Comparison of ENCODE assay signal across 19 mouse cellular contexts in genomic region chr7:30297266-30297665, GRCm38 (mm10). TPM values are rescaled to one million over a fixed set of nuclear protein-coding genes. Genes with fewer than 3 reads are reported as not detected.
DNase-seq lines count a peak whose midpoint lies in the region; ATAC-seq and TF ChIP-seq lines count a peak whose summit lies in the region.
"Had no signal": no experiment of that assay in that cellular context is flagged by ENCODE, and none has a peak within 500 bp of the region (broad histone marks: within the 10 kb centered on the region; RNA-seq: fewer than 3 reads in every experiment).

No protein-coding gene starts in this region.

- TF ChIP-seq CTCF in E14TG2a.4 (conservative IDR thresholded peaks at IDR 0.05; ENCODE audit: low read length): no peak

- peaks cover 7% of the 10 kb centered on the region; the same call in 1 of the 2 replicates for H3K36me3 ChIP-seq in E14TG2a.4 (ENCODE audit: insufficient read depth, low read length)

- 0 out of 2 replicates have a peak overlapping the region, but pooled peaks have one; percentile 23 for H3K4me3 ChIP-seq in E14TG2a.4 (replicated peaks; ENCODE audit: low read length)
- H3K4me3 ChIP-seq: forebrain, embryonic 10.5 days; forebrain, embryonic 13.5 days; gastrocnemius, adult 2 months; hindbrain, embryonic 12.5 days; hindbrain, embryonic 15.5 days had no signal

- no peaks in the 10 kb centered on the region for H3K9me3 ChIP-seq in E14TG2a.4 (ENCODE audit: low read length)
- H3K9me3 ChIP-seq: forebrain, embryonic 10.5 days; forebrain, embryonic 13.5 days; hindbrain, embryonic 12.5 days; hindbrain, embryonic 15.5 days had no signal

- DNase-seq in cerebellum, adult 11-12 months: peak; percentile 69
- peak; percentile 17 to 45 for DNase-seq in cerebellum, postnatal 25 days
- DNase-seq in cerebellum, postnatal 4 days (ENCODE audit: low spot score in 2 of 2): no peak
- DNase-seq in ZHBTc4 (ENCODE audit: low read depth, low spot score): peak; percentile 76
- DNase-seq: adrenal gland, adult 2 months; adrenal gland, postnatal 14 days; gastrocnemius, adult 2 months; gastrocnemius, postnatal 14 days; heart, adult 11 months; kidney, adult 2 months had no signal

- H3K27me3 ChIP-seq in E14TG2a.4 (ENCODE audit: insufficient read depth, low read length): no peaks in the 10 kb centered on the region
- H3K27me3 ChIP-seq: forebrain, embryonic 13.5 days; hindbrain, embryonic 12.5 days; hindbrain, embryonic 15.5 days had no signal

- ATAC-seq in cerebellum, adult (ENCODE audit: insufficient number of reproducible peaks, low FRiP score, low TSS enrichment): no peak
- ATAC-seq in CD4-positive, CD25-positive, alpha-beta regulatory T cell, adult 4 months: no peak
- ATAC-seq: forebrain, embryonic 13.5 days; forebrain, embryonic 16.5 days had no signal

- H3K4me1 ChIP-seq in E14TG2a.4 (replicated peaks; ENCODE audit: low read depth, low read length): peaks cover 43% of the 10 kb centered on the region

RNA-seq across cellular contexts. Expression of gene Clip3, which starts 5.7 kb away (rescaled TPM):
- 1 to 10 TPM; 5.5 to 6.5 TPM for polyA plus RNA-seq in CD4-positive, CD25-positive, alpha-beta regulatory T cell, adult 4 months (2017; shearing (Covaris generic))

RNA-seq across cellular contexts. Expression of gene Alkbh6, which starts 11.3 kb away (rescaled TPM):
- 100 to 1,000 TPM; 179 to 205 TPM for polyA plus RNA-seq in CD4-positive, CD25-positive, alpha-beta regulatory T cell, adult 4 months (2017; shearing (Covaris generic))

RNA-seq across cellular contexts. Expression of gene Wdr62, which starts 17.0 kb away (rescaled TPM):
- 1 to 10 TPM; 1.9 to 3.2 TPM for polyA plus RNA-seq in CD4-positive, CD25-positive, alpha-beta regulatory T cell, adult 4 months (2017; shearing (Covaris generic))

RNA-seq across cellular contexts. Expression of gene Syne4, which starts 17.3 kb away (rescaled TPM):
- polyA plus RNA-seq in CD4-positive, CD25-positive, alpha-beta regulatory T cell, adult 4 months (2017; shearing (Covaris generic)): 10 to 100 TPM in 1 of 2 experiments, 1 to 10 TPM in 1; 9.2 to 16.8 TPM

RNA-seq across cellular contexts. Expression of gene Thap8, which starts 17.4 kb away (rescaled TPM):
- 1 to 10 TPM in 1 of 2 experiments, not detected in 1; 1.6 TPM for polyA plus RNA-seq in CD4-positive, CD25-positive, alpha-beta regulatory T cell, adult 4 months (2017; shearing (Covaris generic))
- polyA plus RNA-seq: cerebellum, adult 2 months; kidney, adult 2 months had no signal

Comparison
In these comparisons a context has a peak if more than half of its experiments do, and no peak if none do; other contexts are left out.
1. DNase-seq: peak in cerebellum, adult 11-12 months (single experiment), cerebellum, postnatal 25 days (2 of 2) and ZHBTc4 (single experiment); none in cerebellum, postnatal 4 days (0 of 2).